Mouse (Mus musculus): ENCODE data around the gene Gm17482. TPM values are rescaled to one million over a fixed set of nuclear protein-coding genes. Genes with fewer than 3 reads are reported as not detected.
"Not testable (repeated sequence)": the region's sequence is repeated elsewhere in the genome, so short reads cannot be mapped to it uniquely, and the experiment has no call there.

The Gm17482 gene
- total RNA-seq (2021): not detected
- long read RNA-seq, experiment 1: 0 reads
- long read RNA-seq, experiment 2: 0 reads

DNA sequence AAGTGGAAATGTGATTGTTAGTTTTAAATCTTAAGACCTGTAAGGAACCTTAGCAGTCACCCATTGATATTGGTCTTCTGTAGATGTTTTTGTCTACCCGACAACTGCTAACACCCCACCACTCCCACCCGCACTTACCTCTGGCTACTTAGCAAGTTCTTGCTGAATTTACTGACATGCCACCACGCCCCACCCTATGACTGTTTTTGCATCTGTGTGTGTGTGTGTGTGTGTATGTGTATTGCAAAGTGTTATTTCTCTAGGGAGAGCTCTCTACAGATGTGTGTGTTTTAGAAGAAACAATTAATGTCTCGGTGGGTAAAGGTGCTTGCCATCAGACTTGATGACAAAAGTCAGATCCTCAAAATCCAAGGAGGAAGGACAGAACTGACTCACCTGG lies at the start of gene Gm17482:
Gm17482 (plus strand) TSS at position 301 of the 400 bp plus-strand sequence.
- DNase-seq: no peak

- DNase-seq: peak; percentile 75 to 78
Observed at GRCm38 (mm10) chr6:115178826-115179225, 48.3 kb upstream of the Gm17482 start.

DNA sequence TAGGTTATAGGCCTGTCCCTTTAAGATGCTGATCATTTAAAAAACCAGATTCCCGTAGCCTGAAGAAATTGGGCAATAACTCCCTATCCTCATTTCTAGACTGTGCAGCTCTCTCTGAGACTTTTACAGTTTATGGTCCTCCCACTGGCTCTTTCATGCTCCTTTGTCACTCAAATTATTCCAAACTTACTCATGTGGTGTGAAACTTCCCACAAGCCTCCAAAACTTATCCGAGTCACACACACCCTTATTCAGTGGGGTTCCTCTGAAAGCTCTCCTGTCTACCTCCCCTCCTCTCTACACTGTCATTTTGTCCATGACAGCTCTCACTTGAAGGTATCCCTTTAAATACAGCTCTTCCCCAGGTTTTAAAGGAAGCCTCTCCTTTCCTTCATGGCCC lies 46.0 kb upstream of the Gm17482 start:
- no peak for DNase-seq

- DNase-seq: no peak
Observed at GRCm38 (mm10) chr6:115191111-115191510, 36.0 kb upstream of the Gm17482 start.

GRCm38 (mm10) chr6:115200753-115201152 lies 26.4 kb upstream of the Gm17482 start:
- DNase-seq: no peak

DNA sequence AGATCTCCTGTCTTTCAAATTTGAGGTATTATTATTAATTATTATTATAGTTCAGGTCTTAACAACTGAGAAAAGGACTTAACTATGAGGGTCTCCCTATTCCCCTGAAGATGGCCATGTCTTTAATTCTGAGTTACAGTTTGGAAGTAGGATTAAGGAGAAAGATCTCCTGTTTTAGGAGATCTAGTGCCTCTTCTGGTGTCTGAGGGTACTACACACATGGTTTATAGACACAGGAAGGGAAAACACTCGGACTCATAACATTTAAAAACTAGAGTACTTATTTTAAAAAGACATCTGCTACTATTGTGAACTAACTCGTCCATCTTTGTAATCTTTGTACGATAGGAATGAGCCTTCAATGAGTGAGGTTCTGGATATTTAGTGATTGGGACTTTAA lies 24.1 kb upstream of the Gm17482 start:
- no peak for DNase-seq

- DNase-seq: no peak
Observed at GRCm38 (mm10) chr6:115210187-115210586, 17.0 kb upstream of the Gm17482 start.

DNA sequence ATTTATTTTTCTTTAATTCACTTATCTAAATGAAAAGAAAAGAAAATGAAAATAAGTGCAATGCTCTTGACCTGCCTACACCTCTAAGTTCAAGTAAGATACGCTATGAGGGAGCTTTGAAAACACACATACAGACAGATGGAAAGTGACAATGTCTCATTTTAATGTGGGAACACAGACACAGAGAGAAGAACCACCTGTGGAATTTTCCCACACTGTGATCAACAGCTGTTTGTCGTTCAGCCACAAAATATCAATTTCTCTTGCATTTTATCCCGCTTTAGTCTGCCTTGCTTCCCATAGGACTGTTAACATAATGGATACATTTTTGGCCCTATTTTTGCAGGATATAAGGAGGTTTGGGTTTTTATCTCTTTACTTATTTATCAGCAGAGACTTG lies 16.3 kb upstream of the Gm17482 start:
- no peak for DNase-seq

- no peak for DNase-seq
Observed at GRCm38 (mm10) chr6:115212132-115212903, 14.8 kb upstream of the Gm17482 start.

- no peak for DNase-seq
Observed at GRCm38 (mm10) chr6:115213129-115213528, 14.0 kb upstream of the Gm17482 start.

DNA sequence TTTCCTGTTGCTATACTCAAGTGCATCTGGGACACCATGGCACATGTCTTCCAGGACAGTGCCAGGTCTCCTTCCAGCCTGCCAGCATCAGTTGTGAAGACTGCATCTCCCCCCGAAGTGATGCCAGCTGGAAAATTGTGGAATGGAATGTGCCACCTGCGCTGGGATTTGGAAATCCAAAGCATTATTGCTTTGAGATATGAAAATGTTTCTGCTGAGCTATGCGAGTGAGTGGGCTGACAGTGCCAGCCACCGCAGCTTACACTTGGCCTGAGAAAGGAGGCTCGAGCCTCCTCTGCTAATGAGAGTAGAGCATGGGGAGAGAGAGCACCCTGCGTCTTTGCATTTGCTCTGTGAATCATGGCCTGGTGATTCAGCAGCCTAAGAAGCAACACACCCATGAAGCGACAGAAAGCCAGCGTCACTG lies 5.9 kb upstream of the Gm17482 start:
- DNase-seq: no peak

- DNase-seq: peak; percentile 41 to 46
Observed at GRCm38 (mm10) chr6:115225519-115225918, 1.6 kb upstream of the Gm17482 start.

DNA sequence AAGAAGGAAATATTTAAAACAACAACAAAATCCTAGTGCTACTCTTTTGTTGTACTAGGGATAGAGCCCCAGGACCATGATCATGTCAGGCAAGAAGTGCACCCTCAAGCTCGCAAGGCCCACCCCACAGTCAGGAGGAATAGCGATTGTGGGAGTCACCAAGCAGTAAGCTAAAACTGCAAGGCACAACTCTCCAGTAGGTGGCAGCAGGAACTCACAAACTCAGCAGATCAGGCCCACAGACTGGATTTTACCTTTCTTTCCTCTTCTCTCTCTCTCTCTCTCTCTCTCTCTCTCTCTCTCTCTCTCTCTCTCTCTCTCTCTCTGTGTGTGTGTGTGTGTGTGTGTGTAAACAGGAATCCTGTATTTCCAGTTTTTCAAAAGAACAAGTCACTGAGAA lies 386 bp downstream of the Gm17482 start:
- DNase-seq: peak; percentile 74 to 80

GRCm38 (mm10) chr6:115230557-115230956 lies 3.4 kb downstream of the Gm17482 start:
- no peak for DNase-seq

- DNase-seq: no peak
Observed at GRCm38 (mm10) chr6:115231836-115232235, 4.7 kb downstream of the Gm17482 start.

DNA sequence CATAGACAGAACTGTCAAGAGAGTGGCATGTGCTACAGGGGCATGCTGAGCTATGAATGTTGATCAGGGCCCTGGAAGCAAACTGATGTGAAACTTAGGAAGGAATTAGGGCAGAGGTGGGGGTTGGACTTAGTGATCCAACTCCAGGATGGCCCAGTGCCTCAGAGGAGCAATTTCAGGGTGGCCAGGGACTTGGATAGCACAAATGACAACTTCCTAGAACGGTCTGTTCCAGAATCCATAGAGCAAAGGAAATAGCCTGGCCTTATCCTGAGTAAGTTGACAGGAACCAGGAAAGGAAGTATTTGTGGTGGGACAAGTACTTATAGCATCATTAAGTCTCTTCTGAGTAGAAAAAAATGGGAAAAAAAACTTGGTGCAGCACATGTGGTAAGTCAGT lies 5.4 kb downstream of the Gm17482 start:
- no peak for DNase-seq

- peak in 1 of 2 experiments; percentile 34 for DNase-seq
Observed at GRCm38 (mm10) chr6:115238031-115239027, 11.2 kb downstream of the Gm17482 start.

- no peak for DNase-seq
Observed at GRCm38 (mm10) chr6:115239335-115239734, 12.2 kb downstream of the Gm17482 start.

DNA sequence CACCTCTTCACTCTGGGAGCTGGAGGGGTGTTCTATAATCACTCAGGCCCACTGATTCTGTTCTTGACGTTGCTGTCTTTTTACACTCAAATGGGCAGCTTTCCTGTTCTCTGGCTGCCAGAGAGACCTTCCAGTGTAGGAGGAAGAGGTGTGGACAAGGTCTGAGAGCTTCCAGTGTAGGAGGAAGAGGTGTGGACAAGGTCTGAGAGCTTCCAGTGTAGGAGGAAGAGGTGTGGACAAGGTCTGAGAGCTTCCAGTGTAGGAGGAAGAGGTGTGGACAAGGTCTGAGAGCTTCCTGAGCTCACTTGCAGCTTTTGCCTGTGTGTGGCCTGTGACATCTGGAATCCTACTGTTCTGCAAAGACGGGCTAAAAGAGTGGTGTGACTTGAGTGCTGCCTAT lies 13.3 kb downstream of the Gm17482 start:
- DNase-seq: not testable (repeated sequence)

DNA sequence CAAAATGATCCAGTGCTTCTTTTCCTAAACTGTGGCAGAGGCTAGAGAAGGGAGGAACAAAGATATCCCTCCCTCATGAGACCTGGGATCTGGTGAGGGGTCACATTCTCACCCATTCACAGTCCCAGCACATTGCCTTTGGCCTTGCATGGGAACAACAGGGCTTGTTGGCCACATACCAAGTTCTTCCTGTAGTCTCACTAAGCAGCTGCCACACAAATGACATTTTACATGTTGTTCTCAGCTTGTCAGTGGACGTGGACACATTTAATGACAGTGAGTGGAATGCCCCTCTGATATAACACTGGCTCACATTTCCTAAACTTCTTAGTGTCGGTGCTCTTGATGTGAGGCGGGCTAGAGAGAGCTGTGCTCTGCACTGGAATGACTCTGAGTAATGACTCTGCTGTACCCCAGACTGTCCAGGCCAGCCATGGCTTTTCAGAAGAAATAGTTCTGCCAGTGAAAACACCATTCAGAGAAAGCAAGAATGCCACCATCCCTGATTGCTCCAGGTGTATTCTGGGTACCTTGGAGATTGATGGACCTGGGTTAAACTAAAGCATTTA lies 14.1 kb downstream of the Gm17482 start:
- no peak for DNase-seq

GRCm38 (mm10) chr6:115241939-115242338 lies 14.8 kb downstream of the Gm17482 start:
- DNase-seq: no peak

GRCm38 (mm10) chr6:115244222-115244621 lies 17.1 kb downstream of the Gm17482 start:
- no peak for DNase-seq
